Mouse (Mus musculus): Measurements from ENCODE around the gene Klk12. TPM values are rescaled to one million over a fixed set of nuclear protein-coding genes. Genes with fewer than 3 reads are reported as not detected.

Klk12 gene
- polyA plus RNA-seq (2015; fragmentation: Nextera tagmentation; extraction: Ambion mirVana) = not detected in 2 replicates

GRCm38 (mm10) chr7:43768597-43768996, at the start of gene Klk12:
Klk12 (plus strand) TSS chr7:43768897.
- Histone ChIP-seq H3K4me2 (ENCODE audit: low read length) (no peak within 1 kb of the TSS), H3K9me3 (replicated peaks; ENCODE audit: control insufficient read depth, low read length, poor library complexity, severe bottlenecking) (no peaks in the 10 kb centered on the region), H3K27me3 (ENCODE audit: control insufficient read depth, insufficient read depth, low read depth, low read length) (no peaks in the 10 kb centered on the region), H3K27ac (ENCODE audit: low read length) (no peak within 1 kb of the TSS), H3K9ac (ENCODE audit: low read depth, low read length) (no peak within 1 kb of the TSS), H3K4me3 (ENCODE audit: low read depth, low read length) (no peak within 1 kb of the TSS), H3K4me1 (ENCODE audit: control insufficient read depth, insufficient read depth, low read length) (no peaks in the 10 kb centered on the region), H3K36me3 (ENCODE audit: control insufficient read depth, insufficient read depth, low read length) (no peaks in the 10 kb centered on the region)
- ATAC-seq = no peak
- 72% methylated on average over 4 of the region's 4 CpGs for WGBS

- no peak for ATAC-seq
- Histone ChIP-seq H3K27ac (ENCODE audit: low read length) (no peak overlapping the region), H3K4me3 (ENCODE audit: low read depth, low read length) (no peak overlapping the region), H3K27me3 (ENCODE audit: control insufficient read depth, insufficient read depth, low read depth, low read length) (no peaks in the 10 kb centered on the region), H3K9ac (ENCODE audit: low read depth, low read length) (no peak overlapping the region), H3K4me1 (ENCODE audit: control insufficient read depth, insufficient read depth, low read length) (no peaks in the 10 kb centered on the region), H3K9me3 (replicated peaks; ENCODE audit: control insufficient read depth, low read length, poor library complexity, severe bottlenecking) (no peaks in the 10 kb centered on the region), H3K4me2 (ENCODE audit: low read length) (no peak overlapping the region), H3K36me3 (ENCODE audit: control insufficient read depth, insufficient read depth, low read length) (no peaks in the 10 kb centered on the region)
- WGBS = 48% methylated on average over 1 of the region's 1 CpGs
Observed at GRCm38 (mm10) chr7:43747788-43748187, 20.9 kb upstream of the Klk12 start.

- no peak overlapping the region for H3K9ac ChIP-seq (ENCODE audit: low read depth, low read length)
- 75% methylated on average over 2 of the region's 2 CpGs for WGBS
- no peak overlapping the region for H3K27ac ChIP-seq (ENCODE audit: low read length)
- no peaks in the 10 kb centered on the region for H3K36me3 ChIP-seq (ENCODE audit: control insufficient read depth, insufficient read depth, low read length)
- ATAC-seq = no peak
- H3K4me1 ChIP-seq (ENCODE audit: control insufficient read depth, insufficient read depth, low read length) = no peaks in the 10 kb centered on the region
- H3K27me3 ChIP-seq (ENCODE audit: control insufficient read depth, insufficient read depth, low read depth, low read length) = no peaks in the 10 kb centered on the region
- no peaks in the 10 kb centered on the region for H3K9me3 ChIP-seq (replicated peaks; ENCODE audit: control insufficient read depth, low read length, poor library complexity, severe bottlenecking)
- no peak overlapping the region for H3K4me3 ChIP-seq (ENCODE audit: low read depth, low read length)
- no peak overlapping the region for H3K4me2 ChIP-seq (ENCODE audit: low read length)
Observed at GRCm38 (mm10) chr7:43752806-43753205, 15.9 kb upstream of the Klk12 start.

- Histone ChIP-seq H3K4me2 (ENCODE audit: low read length) (no peak overlapping the region), H3K4me1 (ENCODE audit: control insufficient read depth, insufficient read depth, low read length) (no peaks in the 10 kb centered on the region), H3K9me3 (replicated peaks; ENCODE audit: control insufficient read depth, low read length, poor library complexity, severe bottlenecking) (no peaks in the 10 kb centered on the region), H3K27me3 (ENCODE audit: control insufficient read depth, insufficient read depth, low read depth, low read length) (no peaks in the 10 kb centered on the region), H3K27ac (ENCODE audit: low read length) (no peak overlapping the region), H3K9ac (ENCODE audit: low read depth, low read length) (no peak overlapping the region), H3K4me3 (ENCODE audit: low read depth, low read length) (no peak overlapping the region), H3K36me3 (ENCODE audit: control insufficient read depth, insufficient read depth, low read length) (no peaks in the 10 kb centered on the region)
- 24% methylated on average over 8 of the region's 8 CpGs for WGBS
- peak; percentile 85 for ATAC-seq
Observed at GRCm38 (mm10) chr7:43766484-43766883, 2.2 kb upstream of the Klk12 start.

GRCm38 (mm10) chr7:43769636-43770035, 939 bp downstream of the Klk12 start:
- Histone ChIP-seq H3K4me3 (ENCODE audit: low read depth, low read length) (no peak overlapping the region), H3K27ac (ENCODE audit: low read length) (no peak overlapping the region), H3K36me3 (ENCODE audit: control insufficient read depth, insufficient read depth, low read length) (no peaks in the 10 kb centered on the region), H3K27me3 (ENCODE audit: control insufficient read depth, insufficient read depth, low read depth, low read length) (no peaks in the 10 kb centered on the region), H3K4me1 (ENCODE audit: control insufficient read depth, insufficient read depth, low read length) (no peaks in the 10 kb centered on the region), H3K9me3 (replicated peaks; ENCODE audit: control insufficient read depth, low read length, poor library complexity, severe bottlenecking) (no peaks in the 10 kb centered on the region), H3K9ac (ENCODE audit: low read depth, low read length) (no peak overlapping the region), H3K4me2 (ENCODE audit: low read length) (no peak overlapping the region)
- no peak for ATAC-seq
- 96% methylated on average over 8 of the region's 8 CpGs for WGBS

GRCm38 (mm10) chr7:43770701-43771100, 2.0 kb downstream of the Klk12 start:
- Histone ChIP-seq H3K4me3 (ENCODE audit: low read depth, low read length) (no peak overlapping the region), H3K27me3 (ENCODE audit: control insufficient read depth, insufficient read depth, low read depth, low read length) (no peaks in the 10 kb centered on the region), H3K36me3 (ENCODE audit: control insufficient read depth, insufficient read depth, low read length) (no peaks in the 10 kb centered on the region), H3K4me2 (ENCODE audit: low read length) (no peak overlapping the region), H3K27ac (ENCODE audit: low read length) (no peak overlapping the region), H3K9me3 (replicated peaks; ENCODE audit: control insufficient read depth, low read length, poor library complexity, severe bottlenecking) (no peaks in the 10 kb centered on the region), H3K4me1 (ENCODE audit: control insufficient read depth, insufficient read depth, low read length) (no peaks in the 10 kb centered on the region), H3K9ac (ENCODE audit: low read depth, low read length) (no peak overlapping the region)
- ATAC-seq = no peak
- WGBS = 92% methylated on average over 10 of the region's 10 CpGs

- H3K27ac ChIP-seq (ENCODE audit: low read length) = no peak overlapping the region
- no peaks in the 10 kb centered on the region for H3K36me3 ChIP-seq (ENCODE audit: control insufficient read depth, insufficient read depth, low read length)
- no peak overlapping the region for H3K9ac ChIP-seq (ENCODE audit: low read depth, low read length)
- H3K27me3 ChIP-seq (ENCODE audit: control insufficient read depth, insufficient read depth, low read depth, low read length) = no peaks in the 10 kb centered on the region
- no peaks in the 10 kb centered on the region for H3K9me3 ChIP-seq (replicated peaks; ENCODE audit: control insufficient read depth, low read length, poor library complexity, severe bottlenecking)
- H3K4me3 ChIP-seq (ENCODE audit: low read depth, low read length) = no peak overlapping the region
- H3K4me2 ChIP-seq (ENCODE audit: low read length) = no peak overlapping the region
- no peak for ATAC-seq
- no peaks in the 10 kb centered on the region for H3K4me1 ChIP-seq (ENCODE audit: control insufficient read depth, insufficient read depth, low read length)
- WGBS = 97% methylated on average over 6 of the region's 6 CpGs
Observed at GRCm38 (mm10) chr7:43771916-43772315, 3.2 kb downstream of the Klk12 start.

- no peak for ATAC-seq
- WGBS = 78% methylated on average over 3 of the region's 3 CpGs
Observed at GRCm38 (mm10) chr7:43772901-43773300, 4.2 kb downstream of the Klk12 start.

GRCm38 (mm10) chr7:43774364-43774763, 5.7 kb downstream of the Klk12 start, which contains the start of gene Klk11:
Klk11 (plus strand) TSS chr7:43774604.
- no peak within 1 kb of the TSS for H3K9ac ChIP-seq (ENCODE audit: low read depth, low read length)
- H3K4me3 ChIP-seq (ENCODE audit: low read depth, low read length) = no peak within 1 kb of the TSS
- no peak within 1 kb of the TSS for H3K27ac ChIP-seq (ENCODE audit: low read length)
- no peaks in the 10 kb centered on the region for H3K9me3 ChIP-seq (replicated peaks; ENCODE audit: control insufficient read depth, low read length, poor library complexity, severe bottlenecking)
- no peaks in the 10 kb centered on the region for H3K27me3 ChIP-seq (ENCODE audit: control insufficient read depth, insufficient read depth, low read depth, low read length)
- no peaks in the 10 kb centered on the region for H3K4me1 ChIP-seq (ENCODE audit: control insufficient read depth, insufficient read depth, low read length)
- ATAC-seq = no peak
- no peak within 1 kb of the TSS for H3K4me2 ChIP-seq (ENCODE audit: low read length)
- H3K36me3 ChIP-seq (ENCODE audit: control insufficient read depth, insufficient read depth, low read length) = no peaks in the 10 kb centered on the region
- WGBS = 90% methylated on average over 5 of the region's 5 CpGs

More at GRCm38 (mm10) chr7:43772901-43773300, 4.2 kb downstream of the Klk12 start:
- no peak overlapping the region for H3K4me2 ChIP-seq (ENCODE audit: low read length)
- H3K9ac ChIP-seq (ENCODE audit: low read depth, low read length) = no peak overlapping the region
- no peak overlapping the region for H3K4me3 ChIP-seq (ENCODE audit: low read depth, low read length)
- H3K36me3 ChIP-seq (ENCODE audit: control insufficient read depth, insufficient read depth, low read length) = no peaks in the 10 kb centered on the region
- H3K9me3 ChIP-seq (replicated peaks; ENCODE audit: control insufficient read depth, low read length, poor library complexity, severe bottlenecking) = no peaks in the 10 kb centered on the region
- H3K4me1 ChIP-seq (ENCODE audit: control insufficient read depth, insufficient read depth, low read length) = no peaks in the 10 kb centered on the region
- no peaks in the 10 kb centered on the region for H3K27me3 ChIP-seq (ENCODE audit: control insufficient read depth, insufficient read depth, low read depth, low read length)
- H3K27ac ChIP-seq (ENCODE audit: low read length) = no peak overlapping the region

Data from midbrain, embryonic 16.5 days (tissue).